Mouse (Mus musculus) thymus, postnatal 4 days (tissue): Measurements from ENCODE around the gene Arhgef6.

ENCODE experiments used
- DNase-seq: peaks from one replicate; pipeline ENCODE4 v3.0.0; 2021

Arhgef6 gene

DNA sequence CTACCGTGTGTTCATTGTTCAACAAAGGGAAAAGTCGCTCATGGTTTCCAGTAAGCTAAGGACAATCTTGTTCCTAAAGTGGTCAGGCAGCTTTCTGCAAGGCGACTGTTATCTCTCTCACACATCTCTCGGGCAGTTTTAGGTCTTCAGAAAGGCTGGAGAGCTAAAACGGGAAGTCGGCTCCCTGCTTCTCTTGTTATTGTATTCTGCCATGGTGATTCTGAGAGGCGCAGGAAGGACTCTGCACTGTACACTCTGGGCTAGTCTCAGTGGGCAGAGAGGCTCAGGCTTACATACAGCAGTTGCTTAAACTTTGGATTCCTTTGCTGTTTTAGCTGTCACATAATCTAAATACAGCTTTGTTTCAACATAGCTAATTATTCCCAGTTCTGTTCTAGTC lies 39.6 kb downstream of the Arhgef6 start:
- no peak for DNase-seq

DNA sequence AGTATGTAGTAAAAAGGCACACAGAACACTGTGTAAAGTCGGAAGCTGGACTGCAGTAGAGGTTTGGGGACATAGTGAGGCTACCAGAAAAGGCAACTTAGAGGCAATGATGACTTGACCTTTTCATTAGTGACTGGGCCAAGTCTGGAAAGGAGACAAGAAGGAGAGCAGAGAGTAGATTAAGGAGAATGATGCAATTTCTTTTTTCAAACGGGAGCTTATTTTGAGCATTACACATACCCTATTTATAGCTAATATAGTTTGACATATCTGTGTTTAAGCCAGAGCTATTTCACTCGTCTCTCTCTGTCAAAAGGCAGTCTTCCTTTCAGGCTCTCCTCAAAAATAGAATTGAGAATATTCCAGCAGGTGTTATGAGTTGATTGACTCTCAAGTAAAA lies 50.1 kb downstream of the Arhgef6 start:
- DNase-seq = no peak

DNA sequence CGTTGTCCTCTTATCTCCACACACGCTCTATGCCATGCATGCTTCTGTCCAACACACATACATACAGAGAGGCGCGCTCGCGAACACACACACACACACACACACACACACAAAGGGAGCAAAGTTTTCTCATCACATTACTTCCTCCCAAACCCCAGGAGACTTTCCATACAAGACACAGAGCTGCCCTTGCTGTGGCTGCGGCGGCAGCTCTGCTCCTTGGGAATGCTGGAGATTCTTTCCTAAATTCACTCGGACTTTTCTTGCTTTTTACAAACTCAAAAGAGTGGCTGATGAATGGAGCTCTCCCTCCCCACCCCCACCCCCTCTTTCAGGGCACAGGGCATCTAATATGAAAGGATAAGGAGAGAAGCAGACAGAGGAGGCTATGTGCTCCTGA lies 52.2 kb downstream of the Arhgef6 start:
- no peak for DNase-seq

DNA sequence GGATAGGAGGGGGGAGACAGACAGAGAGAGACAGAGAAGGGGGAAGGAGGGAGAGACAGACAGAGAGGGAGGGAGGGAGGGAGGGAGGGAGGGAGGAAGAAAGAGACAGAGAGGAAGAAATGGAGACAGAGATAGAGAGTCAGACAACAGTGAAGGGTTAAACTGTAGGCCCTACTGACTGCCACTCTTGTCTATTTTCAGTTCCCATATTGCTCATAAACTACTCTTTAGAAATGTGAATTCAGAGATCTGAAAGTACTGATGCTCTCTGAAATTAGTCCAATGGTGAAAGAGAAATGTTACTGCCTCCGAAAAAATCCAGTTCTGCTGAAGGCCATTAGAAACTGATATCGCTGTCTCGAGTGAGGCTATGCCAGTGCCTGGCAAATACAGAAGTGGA lies 56.3 kb downstream of the Arhgef6 start:
- DNase-seq = no peak

DNA sequence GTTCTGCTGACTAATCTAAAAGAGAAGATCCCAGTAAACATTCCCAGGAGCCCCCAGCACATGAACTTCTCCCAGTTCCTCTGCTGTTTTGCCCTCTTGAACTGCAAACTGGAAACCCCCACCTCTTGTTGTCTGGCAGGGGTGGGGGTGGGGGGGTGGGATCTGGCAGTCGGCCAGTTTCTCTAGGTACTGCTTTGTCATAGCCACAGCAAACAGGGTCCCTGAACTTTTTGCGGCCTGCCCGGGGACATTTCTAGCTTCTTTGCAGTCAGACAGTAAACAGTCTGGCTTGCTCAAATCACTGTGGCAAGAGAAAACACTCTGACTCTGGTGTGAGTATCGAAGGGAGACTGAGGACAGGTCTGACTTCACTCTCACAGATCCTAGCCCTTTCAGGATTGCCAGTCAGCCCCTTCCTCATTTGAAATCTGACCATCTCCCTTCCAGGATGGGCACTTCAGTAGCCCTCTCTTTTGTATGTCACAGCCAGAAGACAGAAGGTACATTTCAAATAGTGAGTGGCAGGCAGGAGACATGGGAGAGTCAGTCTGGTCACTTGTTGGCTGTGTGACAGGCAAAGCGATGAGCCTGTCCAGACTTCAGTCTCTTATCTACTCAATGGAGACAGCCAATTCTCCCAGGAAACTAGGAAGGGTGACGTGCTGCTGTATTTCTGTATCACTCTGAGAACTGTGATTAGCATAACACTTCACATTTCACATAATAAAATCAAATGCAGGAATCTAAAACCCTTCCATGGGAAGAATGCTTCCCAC lies 60.8 kb downstream of the Arhgef6 start:
- no peak for DNase-seq

DNA sequence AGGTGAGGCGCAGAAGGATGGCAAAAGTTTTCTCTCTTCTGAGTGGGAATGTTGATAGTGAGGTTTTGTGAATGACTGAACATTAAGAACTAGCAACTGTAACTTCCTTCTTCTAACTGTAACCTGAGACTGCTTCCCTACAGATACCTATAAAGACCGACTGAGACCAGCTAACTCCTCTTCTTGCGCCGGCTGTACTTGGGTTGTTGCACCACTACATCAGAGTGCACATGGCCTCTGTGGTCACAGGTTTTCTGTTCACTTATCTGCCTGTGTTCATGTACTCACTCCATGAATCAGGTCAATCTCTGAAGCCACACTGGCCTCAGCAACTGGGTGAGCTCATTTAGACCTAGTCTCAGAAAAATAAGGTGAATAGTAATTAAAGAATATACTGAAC lies 75.0 kb downstream of the Arhgef6 start:
- DNase-seq = no peak

DNA sequence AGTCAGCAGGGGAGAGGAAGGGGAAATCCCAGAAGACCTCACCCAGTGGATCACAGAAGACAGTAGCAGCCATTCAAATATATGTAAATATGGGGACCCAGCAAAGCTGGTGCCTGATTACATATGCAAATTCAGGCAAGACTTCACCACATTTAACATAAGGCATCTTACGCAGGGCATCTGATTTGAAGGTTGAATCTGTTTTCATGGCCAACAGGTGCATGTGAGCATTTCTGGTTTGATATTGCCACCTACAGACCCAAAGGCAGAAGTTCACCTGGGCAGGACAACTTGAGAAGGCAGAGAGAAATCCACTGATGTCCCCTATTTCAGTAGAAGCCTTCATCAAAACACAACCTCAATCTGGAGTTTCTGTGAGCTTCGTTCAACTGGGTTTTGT lies 77.8 kb downstream of the Arhgef6 start:
- peak; percentile 28 for DNase-seq

DNA sequence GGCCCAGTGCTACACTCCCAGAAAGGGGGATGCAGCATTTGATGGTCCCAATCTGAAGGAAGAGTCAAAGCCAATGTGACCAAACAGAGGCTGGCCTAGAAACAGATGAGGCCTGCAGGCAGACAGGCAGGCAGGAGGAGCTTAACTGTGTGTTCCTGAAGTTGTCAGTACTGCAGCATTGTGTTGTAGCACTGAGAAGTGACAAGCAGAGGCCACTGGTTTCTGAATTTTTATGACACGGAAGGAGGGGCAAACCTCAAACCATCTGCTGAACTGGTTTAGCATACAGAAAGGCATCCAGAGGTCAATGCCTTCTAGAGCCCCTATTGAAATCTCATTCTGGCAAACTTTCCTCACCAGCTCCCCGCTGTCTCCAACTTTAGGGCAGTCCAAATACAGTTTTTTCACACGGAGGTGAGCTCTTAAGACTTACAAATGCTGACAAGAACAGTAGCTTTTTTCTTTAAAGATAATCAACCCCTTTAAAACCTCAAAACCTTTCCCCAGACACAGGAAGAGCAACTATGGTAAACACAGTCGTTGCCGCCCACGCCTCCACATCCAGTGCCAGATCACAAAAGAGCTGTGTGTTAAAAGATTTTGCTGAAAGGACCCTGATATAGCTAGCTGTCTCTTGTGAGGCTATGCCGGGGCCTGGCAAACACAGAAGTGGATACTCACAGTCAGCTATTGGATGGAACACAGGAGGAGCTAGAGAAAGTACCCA lies 85.0 kb downstream of the Arhgef6 start:
- DNase-seq = peak; percentile 59

DNA sequence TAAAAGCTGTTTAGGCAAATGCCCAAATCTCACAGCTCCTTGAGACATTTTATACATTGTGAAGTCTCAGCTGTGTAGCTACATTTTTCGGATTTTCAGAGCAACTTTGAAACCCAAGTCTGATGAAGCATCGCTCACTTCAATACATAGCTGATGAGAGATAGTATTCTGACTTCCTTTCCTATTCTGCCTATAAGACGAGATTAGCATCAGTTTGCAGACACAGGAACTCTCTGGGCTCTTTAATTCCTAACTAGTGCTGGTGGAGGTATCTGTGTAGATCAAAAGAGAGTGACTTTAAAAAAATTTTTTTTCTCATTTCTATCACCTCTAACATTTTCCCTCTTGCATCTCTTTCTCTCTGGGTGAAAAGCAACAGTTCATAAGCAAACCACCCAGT lies 100.0 kb downstream of the Arhgef6 start:
- DNase-seq = no peak

DNA sequence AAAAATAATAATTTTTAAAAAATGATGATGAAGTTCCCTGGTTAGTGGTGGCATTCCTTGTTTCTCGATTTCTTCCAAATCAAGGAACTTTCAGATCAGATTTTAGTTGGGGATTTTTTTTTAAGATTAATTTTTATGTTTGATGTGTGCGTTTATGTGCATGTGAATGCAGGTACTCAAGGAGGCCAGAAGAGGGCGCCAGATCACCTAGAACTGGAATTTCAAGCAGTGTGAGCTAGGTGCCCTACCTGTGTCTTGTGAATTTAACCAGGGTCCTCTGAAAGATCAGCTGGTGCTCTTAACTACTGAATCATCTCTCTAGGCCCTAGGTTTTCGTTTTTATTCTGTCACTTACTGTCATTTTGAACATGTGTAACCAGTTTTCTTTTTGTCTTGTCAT lies 102.5 kb downstream of the Arhgef6 start:
- peak; percentile 64 for DNase-seq

DNA sequence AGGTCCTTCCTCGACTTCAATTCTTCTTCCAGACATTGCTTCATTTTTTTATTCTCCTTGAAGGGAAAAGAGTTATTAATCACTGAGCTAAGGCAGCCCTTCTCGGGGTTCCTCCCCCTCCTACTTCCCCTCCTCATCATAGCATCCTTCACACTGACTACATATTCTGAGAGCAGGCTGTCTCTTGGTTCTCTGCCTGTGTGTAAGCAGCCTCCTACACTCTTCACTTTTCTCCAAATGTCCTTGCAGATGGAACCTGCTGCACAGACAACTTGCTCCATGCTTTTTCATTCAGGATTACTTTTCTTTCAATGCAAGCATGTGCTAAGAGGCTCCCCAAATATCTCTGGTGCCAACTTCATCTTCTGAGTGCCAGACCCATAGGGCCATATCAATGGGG lies 104.9 kb downstream of the Arhgef6 start:
- no peak for DNase-seq

DNA sequence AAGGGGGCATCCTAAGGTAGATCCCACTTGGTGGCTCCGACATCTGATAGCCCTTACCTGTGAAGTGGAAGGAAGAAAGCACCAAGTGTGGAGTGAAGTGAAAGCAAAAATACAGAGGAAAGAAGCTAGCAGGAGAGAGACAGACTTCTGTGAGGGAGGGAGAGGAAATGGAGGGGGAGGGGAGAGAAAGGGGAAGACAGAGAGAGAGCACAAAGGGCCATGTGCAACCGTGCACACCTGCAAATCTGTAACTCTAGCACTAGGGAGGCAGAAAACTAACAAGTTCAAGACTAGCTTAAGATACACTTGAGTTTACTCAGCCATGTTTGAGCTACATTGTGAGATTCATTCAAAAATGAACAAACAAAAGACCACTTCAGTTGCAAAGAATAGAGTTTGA lies 110.4 kb downstream of the Arhgef6 start:
- peak; percentile 34 for DNase-seq

DNA sequence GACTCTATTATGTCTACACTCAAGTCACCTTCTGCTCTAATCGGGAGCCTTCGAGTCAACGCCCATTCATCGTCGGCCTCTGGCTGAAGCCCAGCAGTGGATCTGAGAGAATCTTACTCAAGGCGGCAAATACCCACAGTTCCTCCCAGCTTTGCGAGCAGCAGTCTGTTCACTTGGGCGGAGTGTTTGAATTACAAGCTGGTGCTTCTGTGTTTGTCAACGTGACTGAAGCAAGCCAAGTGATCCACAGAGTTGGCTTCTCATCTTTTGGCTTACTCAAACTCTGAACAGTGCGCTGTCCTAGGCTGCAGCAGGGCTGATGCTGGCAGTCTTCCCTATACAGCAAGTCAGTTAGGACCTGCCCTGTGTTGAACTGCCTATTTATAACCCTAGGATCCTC lies 115.2 kb downstream of the Arhgef6 start:
- no peak for DNase-seq

DNA sequence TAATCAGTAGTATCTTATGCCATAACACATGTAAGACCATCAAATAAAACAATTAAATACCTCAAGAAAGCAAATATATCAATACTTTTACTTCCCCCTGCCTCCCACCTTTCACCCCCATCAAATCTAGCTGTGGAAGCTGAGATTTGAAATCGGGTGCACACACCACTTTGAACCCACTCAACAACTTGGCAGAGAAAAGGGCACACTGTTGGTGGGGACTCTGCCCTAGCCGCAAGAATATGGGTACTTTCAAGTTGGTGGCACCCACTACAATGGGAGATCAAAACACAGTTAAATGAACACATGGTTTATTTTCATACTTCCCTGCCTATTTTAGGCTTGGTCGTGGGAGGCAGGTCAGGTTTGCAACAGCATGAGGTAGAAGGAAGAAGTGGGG lies 116.6 kb downstream of the Arhgef6 start:
- DNase-seq = peak; percentile 10

DNA sequence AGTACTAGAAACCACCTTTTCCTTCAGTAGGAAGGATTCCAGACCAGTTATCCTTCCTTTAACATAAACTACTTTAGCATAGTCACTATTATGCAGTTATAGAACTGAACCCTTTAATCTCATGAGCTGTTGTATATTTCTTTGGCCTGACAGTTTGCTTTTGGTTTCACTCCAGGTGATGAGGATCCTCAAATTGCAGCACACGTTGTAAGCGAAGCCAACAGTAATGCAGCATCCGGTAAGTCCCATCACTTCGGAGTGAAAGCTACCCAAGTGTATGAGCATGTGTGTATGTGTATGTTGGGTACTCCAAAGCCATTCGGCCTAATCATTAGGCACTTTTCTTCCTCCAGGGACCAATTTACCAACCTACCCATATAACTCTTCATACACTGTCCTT lies 119.0 kb downstream of the Arhgef6 start:
- DNase-seq = no peak

DNA sequence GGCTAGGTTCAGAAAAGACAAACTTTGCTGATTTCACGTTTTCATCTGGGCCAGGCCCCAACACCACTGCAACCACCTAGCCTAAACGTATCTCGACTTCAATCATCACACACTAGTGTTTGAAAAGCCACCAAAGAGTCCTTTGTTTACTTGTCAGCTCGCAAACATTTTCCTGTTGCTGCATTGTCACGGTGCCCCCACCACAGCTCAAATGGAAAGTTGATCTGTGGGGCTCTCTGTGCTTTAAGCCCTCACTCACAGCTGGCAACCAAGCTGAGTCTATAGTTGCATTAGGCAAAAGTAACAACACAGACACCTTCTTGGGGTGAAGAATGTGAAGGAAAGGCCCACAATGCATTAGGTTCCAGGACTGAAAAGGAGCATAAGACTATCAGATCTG lies 122.3 kb downstream of the Arhgef6 start:
- DNase-seq = peak; percentile 16

DNA sequence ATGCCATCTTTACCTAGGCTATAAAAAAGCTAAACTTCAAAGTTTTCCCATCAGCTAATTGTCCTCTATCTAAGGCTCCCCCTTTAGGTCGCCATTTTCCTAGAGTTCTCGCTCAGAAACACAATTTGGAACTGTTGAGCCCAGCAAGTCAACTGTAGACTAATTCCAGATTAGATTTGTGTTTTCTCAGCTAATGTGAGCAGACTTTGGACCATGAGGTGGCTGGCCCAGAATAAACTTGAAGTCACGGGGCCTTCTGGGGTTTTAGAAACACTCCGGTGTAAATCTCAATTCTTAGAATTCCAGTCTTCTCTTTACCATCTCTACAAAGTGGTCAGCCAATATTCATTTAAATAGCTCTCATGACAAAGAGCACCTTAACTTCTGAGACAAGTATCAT lies 123.0 kb downstream of the Arhgef6 start:
- no peak for DNase-seq

DNA sequence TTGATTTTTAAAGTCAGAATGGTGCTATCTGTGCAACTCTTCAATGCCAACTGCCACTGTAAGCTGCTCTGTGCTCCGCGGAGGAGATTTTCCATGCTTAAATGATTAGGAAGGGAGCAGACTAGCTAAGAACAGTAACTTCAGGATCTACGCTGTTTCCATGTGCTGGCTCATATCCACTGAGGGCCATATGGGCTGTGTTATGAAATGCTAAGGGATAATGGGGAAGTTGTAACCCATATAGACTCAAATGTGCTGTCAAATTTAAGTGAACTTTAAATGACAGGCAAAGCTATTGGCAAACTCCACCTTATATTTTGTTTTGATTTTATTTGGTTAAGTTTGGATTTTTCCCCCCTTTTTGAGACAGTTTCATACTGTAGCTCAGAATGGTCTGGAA lies 125.7 kb downstream of the Arhgef6 start:
- no peak for DNase-seq

DNA sequence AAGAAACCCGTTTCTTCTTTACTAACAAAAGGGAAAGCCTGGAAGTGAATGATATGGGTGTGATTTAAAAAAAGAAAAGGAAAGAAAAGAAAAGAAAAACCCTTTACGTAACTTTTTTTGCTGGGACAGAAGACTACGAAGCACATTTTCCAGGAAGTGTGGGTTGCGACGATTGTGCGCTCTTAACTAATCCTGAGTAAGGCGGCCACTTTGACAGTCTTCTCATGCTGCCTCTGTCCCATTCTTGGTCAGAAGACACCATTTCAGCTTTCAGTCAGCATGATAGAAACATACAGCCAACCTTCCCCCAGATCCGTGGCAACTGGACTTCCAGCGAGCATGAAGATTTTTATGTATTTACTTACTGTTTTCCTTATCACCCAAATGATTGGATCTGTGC lies 126.7 kb downstream of the Arhgef6 start, which contains the start of gene Cd40lg:
Gene Cd40lg, plus strand, starts transcription at position 268 of the 400 bp plus-strand sequence.
- no peak for DNase-seq

DNA sequence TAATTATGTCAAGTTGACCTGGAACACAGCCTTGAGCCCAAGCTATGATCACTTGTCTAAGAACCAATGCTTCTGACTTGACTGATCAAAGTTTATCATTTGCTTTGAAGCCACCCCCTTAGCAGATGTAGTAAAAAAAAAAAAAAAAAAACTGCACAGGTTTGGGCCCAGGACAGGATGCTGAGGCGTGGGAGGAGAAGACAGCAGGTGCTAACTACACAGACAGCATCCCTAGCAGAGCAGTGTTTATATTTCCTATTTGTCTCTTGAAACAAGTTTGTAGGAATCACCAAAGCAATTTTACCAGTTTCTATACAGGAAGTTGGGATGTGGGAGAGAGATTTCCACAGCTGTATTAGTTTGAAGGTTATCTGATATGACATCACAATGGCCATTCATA lies 127.9 kb downstream of the Arhgef6 start:
- DNase-seq = no peak

DNA sequence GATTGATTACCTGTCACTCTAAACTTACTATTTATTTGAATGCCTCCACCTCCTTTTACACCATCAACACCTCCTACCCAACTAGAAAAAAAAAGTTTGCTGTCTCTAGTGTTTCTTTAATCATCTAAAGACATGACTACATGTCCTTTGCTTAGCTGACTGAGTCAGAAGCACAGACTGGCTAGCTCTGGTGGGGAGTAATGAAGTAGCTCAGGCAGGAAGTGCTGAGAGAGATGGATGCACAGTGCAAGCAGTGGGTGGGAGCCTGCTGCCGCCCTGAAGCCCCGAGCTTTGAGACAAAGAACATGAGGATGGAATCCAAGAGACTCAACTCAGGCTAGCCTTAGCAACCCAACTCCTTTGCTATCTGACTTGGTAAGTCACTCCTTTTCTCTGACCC lies 138.1 kb downstream of the Arhgef6 start:
- DNase-seq = no peak

DNA sequence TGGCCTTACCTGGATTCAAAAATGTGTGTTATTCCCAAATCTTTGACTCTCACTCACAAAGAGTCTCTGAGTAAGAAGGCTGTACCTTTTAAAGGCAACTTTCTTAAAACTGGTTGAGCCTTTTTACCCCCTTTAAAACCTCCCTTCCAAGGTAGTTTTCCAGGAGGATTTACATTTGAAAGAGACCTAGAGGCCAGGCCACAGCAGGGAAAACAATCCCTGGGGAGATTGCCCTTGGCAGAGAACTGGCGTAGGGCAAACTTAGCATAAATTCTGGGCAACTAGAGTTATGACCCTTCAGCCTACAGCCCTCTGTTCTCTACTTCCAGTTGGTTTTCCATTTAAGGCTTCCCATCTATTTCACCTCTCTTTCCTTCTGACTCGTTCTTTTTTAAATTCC lies 140.5 kb downstream of the Arhgef6 start:
- no peak for DNase-seq

DNA sequence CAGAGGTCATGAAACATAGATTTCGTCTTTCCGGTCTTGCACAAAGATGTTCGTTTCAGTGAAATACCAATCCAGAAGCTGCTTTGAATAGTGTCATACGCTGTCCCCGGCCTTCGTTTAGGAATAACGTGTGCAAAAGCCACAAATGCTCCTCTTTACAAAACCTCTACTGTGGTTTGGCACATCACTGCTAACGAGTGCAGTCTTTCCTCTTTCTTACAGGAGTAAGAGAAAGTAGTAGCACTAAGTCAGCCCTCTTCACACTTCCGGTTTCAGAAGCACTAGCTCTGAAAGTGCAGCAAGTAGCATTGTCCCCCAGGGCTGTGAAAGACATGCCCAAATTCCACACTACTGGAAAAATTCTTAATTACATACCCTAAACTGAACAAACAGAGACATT lies 142.2 kb downstream of the Arhgef6 start:
- DNase-seq = peak; percentile 27

DNA sequence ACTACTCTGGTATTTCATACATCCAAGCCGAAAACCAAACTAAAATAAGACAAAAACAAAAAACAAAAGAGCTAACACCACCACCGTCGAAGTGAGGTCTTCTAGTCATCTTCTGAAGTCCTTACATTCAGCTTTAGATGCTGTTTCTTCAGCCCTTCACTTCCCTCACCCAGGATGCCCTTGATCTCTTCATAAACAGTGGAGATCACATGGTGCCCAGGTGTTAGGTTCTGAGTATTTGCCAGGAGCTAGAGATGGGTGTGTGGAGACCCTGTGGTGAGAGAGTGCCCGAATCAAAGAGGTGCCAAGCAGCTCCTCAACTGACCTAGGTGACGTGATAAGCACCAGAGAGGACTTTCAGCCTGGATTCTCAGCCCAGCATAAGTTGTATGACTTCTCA lies 149.2 kb downstream of the Arhgef6 start:
- peak; percentile 35 for DNase-seq

DNA sequence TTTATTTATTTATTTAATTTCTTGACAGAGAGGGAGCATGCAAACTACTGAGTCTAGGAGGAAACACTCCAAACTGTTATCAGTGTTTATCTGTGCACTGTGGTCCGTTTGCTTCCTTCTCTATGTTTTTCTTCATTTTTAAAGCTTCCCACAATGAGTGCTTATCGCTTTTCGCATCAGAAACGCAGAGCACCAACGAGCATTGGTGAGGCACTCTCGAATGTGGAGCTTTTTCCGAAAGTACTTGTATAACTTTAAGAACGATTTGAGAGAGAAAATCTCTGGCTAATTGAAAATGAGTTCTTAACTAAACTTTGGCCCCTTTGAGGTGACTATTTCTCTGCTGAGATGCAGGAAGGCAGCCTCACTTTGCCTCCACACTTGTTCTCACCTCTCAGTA lies 151.2 kb downstream of the Arhgef6 start:
- DNase-seq = no peak
